Mouse (Mus musculus) ES-E14 (cell line): ENCODE data around the gene Hspa4l. TPM values are rescaled to one million over a fixed set of nuclear protein-coding genes. Genes with fewer than 3 reads are reported as not detected.
A peak's percentile ranks its signal among the peaks of the same experiment; 100 is the strongest.

Experiments
- DNase-seq: peaks from one replicate; pipeline ENCODE4 v3.0.0-alpha.2; 2013; ENCODE audit warnings: low read depth, low spot score
- H3K27ac ChIP-seq: 2 replicates; pipeline ENCODE4 v1.5.1; 2012; ENCODE audit warnings: low read depth, mild to moderate bottlenecking, low read length, moderate library complexity, mixed read lengths; ENCODE audit not compliant: poor library complexity, insufficient read depth, severe bottlenecking
- H3K36me3 ChIP-seq: 2 replicates; pipeline ENCODE4 v1.6.1; 2012; ENCODE audit warnings: mild to moderate bottlenecking, low read length, moderate library complexity, mixed read lengths; ENCODE audit not compliant: control insufficient read depth, poor library complexity, insufficient read depth, severe bottlenecking
- H3K4me1 ChIP-seq, 2 experiments: fragments of 150-350 bp in 1 of 2; sonication (generic) in 1 of 2; 2 replicates each; pipeline ENCODE4 v1.6.1; 2012; ENCODE audit warnings: low read length in 2 of 2, mild to moderate bottlenecking in 1 of 2, mixed read lengths in 1 of 2; ENCODE audit not compliant: control insufficient read depth in 2 of 2, insufficient read depth in 2 of 2, poor library complexity in 1 of 2
- H3K4me3 ChIP-seq, 2 experiments: fragments of 150-350 bp in 1 of 2; sonication (generic) in 1 of 2; 2 replicates each; pipeline ENCODE4 v1.5.1; 2012; ENCODE audit warnings: low read length in 2 of 2, low read depth in 1 of 2, mild to moderate bottlenecking in 1 of 2, mixed read lengths in 1 of 2; ENCODE audit not compliant: insufficient read depth in 1 of 2, poor library complexity in 1 of 2, severe bottlenecking in 1 of 2
- H3K9ac ChIP-seq: 2 replicates; pipeline ENCODE4 v1.6.1; 2012; ENCODE audit warnings: low read depth, mild to moderate bottlenecking, low read length, mixed read lengths; ENCODE audit not compliant: poor library complexity, insufficient read depth, severe bottlenecking
- H3K9me3 ChIP-seq: fragments of 150-350 bp; sonication (generic); 2 replicates; pipeline ENCODE4 v1.6.1; 2012; ENCODE audit warnings: low read depth, mild to moderate bottlenecking, low read length; ENCODE audit not compliant: control insufficient read depth, insufficient read depth
- CHD2 ChIP-seq: IDR thresholded peaks from 2 replicates; pipeline ENCODE4 v1.6.1; 2014; ENCODE audit warnings: mild to moderate bottlenecking, low read depth, low read length, inconsistent platforms
- HCFC1 ChIP-seq: IDR thresholded peaks from 2 replicates; pipeline ENCODE4 v1.6.1; 2012; ENCODE audit warnings: low read length, inconsistent platforms, borderline replicate concordance; ENCODE audit not compliant: insufficient read depth
- MAFK ChIP-seq: IDR thresholded peaks from 2 replicates; pipeline ENCODE4 v1.6.1; 2014; ENCODE audit warnings: mild to moderate bottlenecking, low read depth, low read length, inconsistent platforms; ENCODE audit not compliant: insufficient read depth
- ZC3H11A ChIP-seq: IDR thresholded peaks from 2 replicates; pipeline ENCODE4 v1.6.1; 2012; ENCODE audit warnings: low read depth, mild to moderate bottlenecking, inconsistent platforms, low read length, borderline replicate concordance
- ZNF384 ChIP-seq: IDR thresholded peaks from 2 replicates; pipeline ENCODE4 v1.6.1; 2012; ENCODE audit warnings: low read depth, low read length, inconsistent platforms
- in situ Hi-C, 2 experiments: fragments of 600-800 bp; cut with MboI; formaldehyde crosslinking; loops; one replicate each; pipeline ENCODE4 v1.15.1; 2025; ENCODE audit warnings: low sequenced_read_pairs in 2 of 2, inconsistent platforms in 1 of 2; ENCODE audit not compliant: unreplicated experiment in 2 of 2
- total RNA-seq: library from RNA; depleted of rRNA; stranded (reverse); fragments of 300-350 nt; gene quantifications from 2 replicates; pipeline ENCODE4 v1.2.3, GENCODE M21; 2012; rRNA removed

Gene Hspa4l
- total RNA-seq = 4.0 and 8.7 TPM in 2 replicates

- peaks cover 0 to 3% of the 10 kb centered on the region in 2 experiments; a peak in 1 of 4 replicates for H3K4me1 ChIP-seq
- DNase-seq = no peak
- H3K9me3 ChIP-seq = no peaks in the 10 kb centered on the region
- peak within 1 kb of the TSS; percentile 72 for H3K9ac ChIP-seq
- peak within 1 kb of the TSS; percentile 81 to 96 for H3K4me3 ChIP-seq
- H3K36me3 ChIP-seq = no peaks in the 10 kb centered on the region
- in situ Hi-C loops = no loop called here
- H3K27ac ChIP-seq = no peak within 1 kb of the TSS
- no peak for TF ChIP-seq ZC3H11A
- TF ChIP-seq HCFC1 = no peak
- TF ChIP-seq MAFK = no peak
- TF ChIP-seq ZNF384 = no peak
- TF ChIP-seq CHD2 = no peak
Observed at GRCm38 (mm10) chr3:40744024-40744835, at the start of gene Hspa4l. TSS of gene Hspa4l (plus strand) at chr3:40744495.

- Histone ChIP-seq H3K9ac (no peak overlapping the region), H3K4me3 (no peak overlapping the region), H3K27ac (no peak overlapping the region), H3K9me3 (no peaks in the 10 kb centered on the region), H3K36me3 (no peaks in the 10 kb centered on the region), H3K4me1 (no peaks in the 10 kb centered on the region)
- no peak for DNase-seq
- TF ChIP-seq CHD2 = no peak
- TF ChIP-seq ZC3H11A = no peak
- TF ChIP-seq HCFC1 = no peak
- TF ChIP-seq ZNF384 = no peak
- no peak for TF ChIP-seq MAFK
- in situ Hi-C loops = no loop called here
Observed at GRCm38 (mm10) chr3:40695162-40695561, 49.1 kb upstream of the Hspa4l start.

- no peak overlapping the region for H3K4me3 ChIP-seq
- no peaks in the 10 kb centered on the region for H3K9me3 ChIP-seq
- no peak for TF ChIP-seq HCFC1
- no peak for TF ChIP-seq ZNF384
- TF ChIP-seq MAFK = no peak
- no peak for TF ChIP-seq ZC3H11A
- no peak for TF ChIP-seq CHD2
- no peak for DNase-seq
- no peak overlapping the region for H3K27ac ChIP-seq
- H3K36me3 ChIP-seq = no peaks in the 10 kb centered on the region
- H3K4me1 ChIP-seq = no peaks in the 10 kb centered on the region
- in situ Hi-C loops = no loop called here
- H3K9ac ChIP-seq = no peak overlapping the region
Observed at GRCm38 (mm10) chr3:40698834-40699233, 45.5 kb upstream of the Hspa4l start.

GRCm38 (mm10) chr3:40704816-40705430 is 39.4 kb upstream of the Hspa4l start:
- H3K36me3 ChIP-seq = no peaks in the 10 kb centered on the region
- H3K27ac ChIP-seq = no peak overlapping the region
- in situ Hi-C loops = no loop called here
- H3K9ac ChIP-seq = no peak overlapping the region
- DNase-seq = no peak
- H3K4me3 ChIP-seq = no peak overlapping the region
- H3K4me1 ChIP-seq = peaks cover 0 to 2% of the 10 kb centered on the region in 2 experiments; a peak in 1 of 4 replicates
- TF ChIP-seq HCFC1 = no peak
- no peak for TF ChIP-seq MAFK
- no peak for TF ChIP-seq CHD2
- no peak for TF ChIP-seq ZC3H11A
- no peak for TF ChIP-seq ZNF384
- no peaks in the 10 kb centered on the region for H3K9me3 ChIP-seq

- in situ Hi-C loops = no loop called here
- Histone ChIP-seq H3K9me3 (no peaks in the 10 kb centered on the region), H3K27ac (no peak within 1 kb of the TSS), H3K4me3 (peak within 1 kb of the TSS in 1 of 2 experiments; percentile 3; a peak in 1 of 4 replicates), H3K4me1 (peaks cover 0 to 2% of the 10 kb centered on the region in 2 experiments; a peak in 1 of 4 replicates), H3K9ac (no peak within 1 kb of the TSS), H3K36me3 (no peaks in the 10 kb centered on the region)
- TF ChIP-seq HCFC1 (no peak), ZC3H11A (no peak), MAFK (no peak), CHD2 (no peak), ZNF384 (no peak)
- peak; percentile 31 for DNase-seq
Observed at GRCm38 (mm10) chr3:40708655-40709054, 35.6 kb upstream of the Hspa4l start, which contains the start of gene Slc25a31. TSS of gene Slc25a31 (plus strand) at chr3:40708855.
